Mouse (Mus musculus): ENCODE data around the gene Cacna1c.

- no peak for TF ChIP-seq POLR2A (IDR thresholded peaks at IDR 0.05; ENCODE audit: insufficient read length, low read depth)
- no peak for TF ChIP-seq TCF12 (IDR thresholded peaks at IDR 0.05; ENCODE audit: insufficient read depth, poor library complexity, severe bottlenecking)
- no peak for TF ChIP-seq USF1 (IDR thresholded peaks at IDR 0.05; ENCODE audit: low read depth)
- TF ChIP-seq MAX (IDR thresholded peaks at IDR 0.05; ENCODE audit: low read depth) = no peak
- TF ChIP-seq POLR2AphosphoS2 (IDR thresholded peaks at IDR 0.05; ENCODE audit: insufficient read length, low read depth) = no peak
- TF ChIP-seq SRF (IDR thresholded peaks at IDR 0.05; ENCODE audit: control insufficient read depth, insufficient read length, low read depth) = no peak
- no peak for TF ChIP-seq E2F4 (IDR thresholded peaks at IDR 0.05; ENCODE audit: insufficient read depth)
- TF ChIP-seq TCF3 (IDR thresholded peaks at IDR 0.05; ENCODE audit: insufficient read length, low read depth) = no peak
- TF ChIP-seq MYOD1 (IDR thresholded peaks at IDR 0.05; ENCODE audit: control insufficient read depth in 1 of 3, insufficient read length in 2 of 3, low read depth in 2 of 3) = no peak
- no peak for TF ChIP-seq CEBPB (IDR thresholded peaks at IDR 0.05; ENCODE audit: insufficient read depth, poor library complexity, severe bottlenecking)
- TF ChIP-seq MYOG (IDR thresholded peaks at IDR 0.05; ENCODE audit: control insufficient read depth in 1 of 3, insufficient read depth in 1 of 3, insufficient read length in 2 of 3, low read depth in 2 of 3) = no peak
These were observed 309.2 kb downstream of the Cacna1c start for GRCm38 (mm10) chr6:118887032-118887431.

Data from myocyte (in vitro differentiated cells).